Mouse (Mus musculus): ENCODE results near the gene Tcta. TPM values are rescaled to one million over a fixed set of nuclear protein-coding genes. Genes with fewer than 3 reads are reported as not detected.

Gene Tcta
- polyA plus RNA-seq, 1 experiment: 13.7 TPM

DNA sequence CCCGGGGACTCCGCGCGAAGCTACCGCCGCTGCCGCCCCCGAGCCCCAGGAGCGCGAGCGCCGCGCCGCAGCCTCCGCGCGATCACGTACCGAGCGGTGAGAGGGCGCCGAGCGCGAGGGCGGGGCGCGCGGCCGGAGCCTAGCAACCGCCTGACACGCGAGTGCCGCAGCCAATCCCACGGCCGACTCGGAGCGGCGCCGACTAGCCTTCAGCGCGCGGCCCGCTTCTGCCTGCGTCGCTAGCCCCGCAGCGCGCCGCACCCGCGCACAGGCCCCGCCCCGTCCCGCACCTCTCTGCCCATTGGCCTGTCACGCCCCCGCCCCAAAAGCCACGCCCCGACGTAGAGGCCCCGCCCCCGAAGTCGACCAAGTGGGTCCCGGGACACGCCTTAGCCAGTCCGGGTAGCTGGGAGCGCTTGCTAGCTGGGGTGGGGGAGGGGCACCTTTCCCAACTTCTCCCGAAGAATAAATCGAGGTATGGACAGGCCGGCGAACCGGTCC, 42.2 kb downstream of the Tcta start, which contains the start of gene Dag1:
Dag1 (minus strand) TSS at position 269 of the 501 bp plus-strand sequence.
- peaks cover 44% of the 10 kb centered on the region for H3K79me2 ChIP-seq (ENCODE audit: control insufficient read depth, insufficient read depth)
- H3K27me3 ChIP-seq (ENCODE audit: control insufficient read depth, insufficient read depth, insufficient read length): no peaks in the 10 kb centered on the region
- no peak for TF ChIP-seq CEBPB (IDR thresholded peaks at IDR 0.05; ENCODE audit: low read depth)
- no peak for TF ChIP-seq MAX (IDR thresholded peaks at IDR 0.05)
- TF ChIP-seq MYOG (IDR thresholded peaks at IDR 0.05; ENCODE audit: control insufficient read depth, extremely low read depth, insufficient read length): no peak
- no peak for TF ChIP-seq CTCF (IDR thresholded peaks at IDR 0.05; ENCODE audit: control insufficient read depth, insufficient read depth, insufficient read length)
- no peak for TF ChIP-seq USF1 (IDR thresholded peaks at IDR 0.05; ENCODE audit: low read depth)
- no peak for TF ChIP-seq MYOD1 (IDR thresholded peaks at IDR 0.05; ENCODE audit: control insufficient read depth, insufficient read length, low read depth)
- TF ChIP-seq FOSL1 (IDR thresholded peaks at IDR 0.05; ENCODE audit: insufficient read depth, low read length, poor library complexity, severe bottlenecking): no peak
- no peaks in the 10 kb centered on the region for H3K36me3 ChIP-seq (ENCODE audit: control insufficient read depth, insufficient read depth)
- H3K4me3 ChIP-seq (ENCODE audit: insufficient read depth, poor library complexity, severe bottlenecking): peak within 1 kb of the TSS; percentile 65
- H3ac ChIP-seq (ENCODE audit: control insufficient read depth, insufficient read length, low read depth): peak within 1 kb of the TSS; percentile 84
- H3K79me3 ChIP-seq (ENCODE audit: low read depth): peaks cover 20% of the 10 kb centered on the region

DNA sequence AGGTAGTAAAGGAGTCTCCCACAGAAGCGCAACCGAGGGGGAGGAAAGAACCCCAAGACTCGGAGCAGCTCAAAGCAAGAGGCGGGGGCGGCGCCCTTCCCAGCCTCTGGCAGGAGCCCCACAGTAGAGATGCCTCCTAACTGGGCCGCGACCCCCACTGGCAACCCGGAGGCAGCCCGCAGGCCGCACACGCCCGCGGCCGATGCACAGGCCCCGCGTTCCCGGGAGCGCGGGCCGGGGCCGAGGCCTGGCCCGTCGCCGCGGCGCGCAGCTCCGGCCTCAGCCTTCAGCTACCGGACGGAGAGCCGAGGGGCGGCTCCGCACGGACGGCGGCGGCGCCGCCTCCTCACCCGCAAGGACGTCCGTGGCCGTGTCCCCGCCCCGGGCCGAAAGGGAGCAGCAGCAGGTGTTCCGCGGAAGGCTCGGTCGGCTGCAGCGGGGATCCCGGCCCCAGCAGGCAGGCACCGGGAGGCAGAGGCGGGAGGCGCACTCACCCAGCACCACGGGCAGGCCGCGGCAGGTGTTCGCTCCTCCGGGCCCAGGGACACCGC, 42.8 kb downstream of the Tcta start:
- peak overlapping the region; percentile 65 for H3K4me3 ChIP-seq (ENCODE audit: insufficient read depth, poor library complexity, severe bottlenecking)
- peak overlapping the region; percentile 84 for H3ac ChIP-seq (ENCODE audit: control insufficient read depth, insufficient read length, low read depth)
- H3K79me3 ChIP-seq (ENCODE audit: low read depth): peaks cover 22% of the 10 kb centered on the region
- no peak for TF ChIP-seq MYOD1 (IDR thresholded peaks at IDR 0.05; ENCODE audit: control insufficient read depth, insufficient read length, low read depth)
- TF ChIP-seq CEBPB (IDR thresholded peaks at IDR 0.05; ENCODE audit: low read depth): no peak
- no peak for TF ChIP-seq MYOG (IDR thresholded peaks at IDR 0.05; ENCODE audit: control insufficient read depth, extremely low read depth, insufficient read length)
- no peak for TF ChIP-seq CTCF (IDR thresholded peaks at IDR 0.05; ENCODE audit: control insufficient read depth, insufficient read depth, insufficient read length)
- H3K27me3 ChIP-seq (ENCODE audit: control insufficient read depth, insufficient read depth, insufficient read length): no peaks in the 10 kb centered on the region
- peaks cover 48% of the 10 kb centered on the region for H3K79me2 ChIP-seq (ENCODE audit: control insufficient read depth, insufficient read depth)
- H3K36me3 ChIP-seq (ENCODE audit: control insufficient read depth, insufficient read depth): no peaks in the 10 kb centered on the region

DNA sequence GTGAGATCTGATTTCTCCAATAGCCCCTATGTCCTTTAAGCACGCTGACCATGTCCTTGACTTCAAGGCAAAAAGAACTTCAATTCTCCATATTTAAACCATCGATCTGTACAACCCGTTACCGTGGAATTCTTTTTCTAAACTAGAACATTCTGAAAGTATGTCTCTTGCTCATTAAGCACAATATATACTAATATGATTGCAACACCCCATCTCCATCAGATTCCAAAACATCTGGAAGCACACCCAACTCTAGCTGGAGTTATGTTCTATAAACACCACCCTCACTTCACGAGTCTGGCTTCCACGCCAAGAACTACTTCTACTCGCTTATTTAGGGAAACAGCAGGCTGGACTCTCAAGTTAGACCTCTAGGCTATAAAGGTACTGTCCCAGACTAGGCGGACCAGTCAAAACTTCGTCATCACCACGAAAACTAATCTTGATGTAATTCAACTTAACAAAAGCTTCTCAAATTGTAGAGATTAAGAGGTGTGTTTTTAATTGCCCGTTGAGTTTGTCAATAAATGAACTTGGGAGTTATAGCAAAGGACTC, 43.4 kb downstream of the Tcta start:
- TF ChIP-seq FOSL1 (IDR thresholded peaks at IDR 0.05; ENCODE audit: insufficient read depth, low read length, poor library complexity, severe bottlenecking) (no peak), MAX (IDR thresholded peaks at IDR 0.05) (no peak), CEBPB (IDR thresholded peaks at IDR 0.05; ENCODE audit: low read depth) (no peak), MYOG (IDR thresholded peaks at IDR 0.05; ENCODE audit: control insufficient read depth, extremely low read depth, insufficient read length) (no peak)
- H3K79me2 ChIP-seq (ENCODE audit: control insufficient read depth, insufficient read depth): peaks cover 55% of the 10 kb centered on the region
- H3K36me3 ChIP-seq (ENCODE audit: control insufficient read depth, insufficient read depth): no peaks in the 10 kb centered on the region
- no peak overlapping the region for H3ac ChIP-seq (ENCODE audit: control insufficient read depth, insufficient read length, low read depth)
- H3K4me3 ChIP-seq (ENCODE audit: insufficient read depth, poor library complexity, severe bottlenecking): peak overlapping the region; percentile 65
- no peaks in the 10 kb centered on the region for H3K27me3 ChIP-seq (ENCODE audit: control insufficient read depth, insufficient read depth, insufficient read length)
- H3K79me3 ChIP-seq (ENCODE audit: low read depth): peaks cover 24% of the 10 kb centered on the region

- Histone ChIP-seq H3K36me3 (ENCODE audit: control insufficient read depth, insufficient read depth) (no peaks in the 10 kb centered on the region), H3K27me3 (ENCODE audit: control insufficient read depth, insufficient read depth, insufficient read length) (no peaks in the 10 kb centered on the region), H3K79me2 (ENCODE audit: control insufficient read depth, insufficient read depth) (peaks cover 62% of the 10 kb centered on the region), H3K4me3 (ENCODE audit: insufficient read depth, poor library complexity, severe bottlenecking) (no peak overlapping the region), H3ac (ENCODE audit: control insufficient read depth, insufficient read length, low read depth) (no peak overlapping the region), H3K79me3 (ENCODE audit: low read depth) (peaks cover 27% of the 10 kb centered on the region)
- TF ChIP-seq FOSL1 (IDR thresholded peaks at IDR 0.05; ENCODE audit: insufficient read depth, low read length, poor library complexity, severe bottlenecking) (no peak), CEBPB (IDR thresholded peaks at IDR 0.05; ENCODE audit: low read depth) (no peak), MYOD1 (IDR thresholded peaks at IDR 0.05; ENCODE audit: control insufficient read depth, insufficient read length, low read depth) (no peak), MYOG (IDR thresholded peaks at IDR 0.05; ENCODE audit: control insufficient read depth, extremely low read depth, insufficient read length) (no peak), USF1 (IDR thresholded peaks at IDR 0.05; ENCODE audit: low read depth) (no peak), MAX (IDR thresholded peaks at IDR 0.05) (no peak), CTCF (IDR thresholded peaks at IDR 0.05; ENCODE audit: control insufficient read depth, insufficient read depth, insufficient read length) (no peak)
Observed at GRCm38 (mm10) chr9:108261865-108262264, 44.1 kb downstream of the Tcta start.

- no peak for TF ChIP-seq MYOD1 (IDR thresholded peaks at IDR 0.05; ENCODE audit: control insufficient read depth, insufficient read length, low read depth)
- TF ChIP-seq CEBPB (IDR thresholded peaks at IDR 0.05; ENCODE audit: low read depth): no peak
- TF ChIP-seq MYOG (IDR thresholded peaks at IDR 0.05; ENCODE audit: control insufficient read depth, extremely low read depth, insufficient read length): no peak
- TF ChIP-seq CTCF (IDR thresholded peaks at IDR 0.05; ENCODE audit: control insufficient read depth, insufficient read depth, insufficient read length): no peak
- no peak for TF ChIP-seq MAX (IDR thresholded peaks at IDR 0.05)
- TF ChIP-seq FOSL1 (IDR thresholded peaks at IDR 0.05; ENCODE audit: insufficient read depth, low read length, poor library complexity, severe bottlenecking): no peak
- TF ChIP-seq USF1 (IDR thresholded peaks at IDR 0.05; ENCODE audit: low read depth): no peak
Observed at GRCm38 (mm10) chr9:108260526-108260925, 45.4 kb downstream of the Tcta start.

More at GRCm38 (mm10) chr9:108260526-108260925, 45.4 kb downstream of the Tcta start:
- Histone ChIP-seq H3ac (ENCODE audit: control insufficient read depth, insufficient read length, low read depth) (no peak overlapping the region), H3K27me3 (ENCODE audit: control insufficient read depth, insufficient read depth, insufficient read length) (no peaks in the 10 kb centered on the region), H3K4me3 (ENCODE audit: insufficient read depth, poor library complexity, severe bottlenecking) (no peak overlapping the region), H3K79me2 (ENCODE audit: control insufficient read depth, insufficient read depth) (peaks cover 69% of the 10 kb centered on the region), H3K79me3 (ENCODE audit: low read depth) (peaks cover 31% of the 10 kb centered on the region), H3K36me3 (ENCODE audit: control insufficient read depth, insufficient read depth) (no peaks in the 10 kb centered on the region)

Other genes with a start within 250 kb of the Tcta start
- 0.09 TPM for gene Mst1, start 225.7 kb downstream of the Tcta start, polyA plus RNA-seq (2012; fragmentation: generic; extraction: Trizol)
- 15.4 TPM for gene Rnf123, start 222.8 kb downstream of the Tcta start, polyA plus RNA-seq (2012; fragmentation: generic; extraction: Trizol)
- gene Apeh, start 211.6 kb downstream of the Tcta start, polyA plus RNA-seq (2012; fragmentation: generic; extraction: Trizol): 49.1 TPM
- gene Bsn, start 115.8 kb downstream of the Tcta start, polyA plus RNA-seq (2012; fragmentation: generic; extraction: Trizol): 0.85 TPM
- gene Dag1, start 42.2 kb downstream of the Tcta start, polyA plus RNA-seq (2012; fragmentation: generic; extraction: Trizol): 42.3 TPM
- gene Nicn1, start 15.7 kb downstream of the Tcta start, polyA plus RNA-seq (2012; fragmentation: generic; extraction: Trizol): 24.6 TPM
- gene Amt, start 9.3 kb downstream of the Tcta start, polyA plus RNA-seq (2012; fragmentation: generic; extraction: Trizol): 0.71 TPM
- 300 TPM for gene Rhoa, start within 50 bp of the Tcta start, polyA plus RNA-seq (2012; fragmentation: generic; extraction: Trizol)
- gene Gpx1, start 32.7 kb upstream of the Tcta start, polyA plus RNA-seq (2012; fragmentation: generic; extraction: Trizol): 667 TPM
- gene Usp4, start 41.7 kb upstream of the Tcta start, polyA plus RNA-seq (2012; fragmentation: generic; extraction: Trizol): 82.3 TPM
- gene 1700102P08Rik, start 86.6 kb upstream of the Tcta start, polyA plus RNA-seq (2012; fragmentation: generic; extraction: Trizol): 0.16 TPM
- gene Ccdc36, start 122.3 kb upstream of the Tcta start, polyA plus RNA-seq (2012; fragmentation: generic; extraction: Trizol): not detected
- gene BC048562, start 130.3 kb upstream of the Tcta start, polyA plus RNA-seq (2012; fragmentation: generic; extraction: Trizol): not detected
- gene Ccdc71, start 154.4 kb upstream of the Tcta start, polyA plus RNA-seq (2012; fragmentation: generic; extraction: Trizol): 35.2 TPM
- 1.4 TPM for gene Klhdc8b, start 155.4 kb upstream of the Tcta start, polyA plus RNA-seq (2012; fragmentation: generic; extraction: Trizol)
- 36.3 TPM for gene Lamb2, start 173.6 kb upstream of the Tcta start, polyA plus RNA-seq (2012; fragmentation: generic; extraction: Trizol)
- gene Usp19, start 184.4 kb upstream of the Tcta start, polyA plus RNA-seq (2012; fragmentation: generic; extraction: Trizol): 70.8 TPM
- gene Qars, start 201.5 kb upstream of the Tcta start, polyA plus RNA-seq (2012; fragmentation: generic; extraction: Trizol): 203 TPM
- gene Qrich1, start 210.6 kb upstream of the Tcta start, polyA plus RNA-seq (2012; fragmentation: generic; extraction: Trizol): 58.2 TPM